Mouse (Mus musculus) myocyte (in vitro differentiated cells): ENCODE data around the gene Plcb1. TPM values are rescaled to one million over a fixed set of nuclear protein-coding genes. Genes with fewer than 3 reads are reported as not detected.

Source experiments
- H3K27me3 ChIP-seq: one replicate; pipeline ENCODE4 v1.6.1; 2011; ENCODE audit not compliant: control insufficient read depth, insufficient read depth, insufficient read length
- H3K36me3 ChIP-seq: one replicate; pipeline ENCODE4 v1.6.1; 2011; ENCODE audit not compliant: control insufficient read depth, insufficient read depth
- H3K4me2 ChIP-seq: one replicate; pipeline ENCODE4 v1.6.1; 2011; ENCODE audit warnings: low read depth, control low read depth
- H3K4me3 ChIP-seq: one replicate; pipeline ENCODE4 v1.5.1; 2011; ENCODE audit warnings: mild to moderate bottlenecking, control low read depth, moderate library complexity
- H3K79me2 ChIP-seq: one replicate; pipeline ENCODE4 v1.6.1; 2011; ENCODE audit not compliant: control insufficient read depth, insufficient read depth
- H3ac ChIP-seq: one replicate; pipeline ENCODE4 v1.6.1; 2011; ENCODE audit not compliant: control insufficient read depth, insufficient read length
- CEBPB ChIP-seq: IDR thresholded peaks from 2 replicates; pipeline ENCODE4 v1.6.1; 2011; ENCODE audit warnings: mild to moderate bottlenecking, moderate library complexity; ENCODE audit not compliant: poor library complexity, insufficient read depth, severe bottlenecking
- E2F4 ChIP-seq: IDR thresholded peaks from one replicate; pipeline ENCODE4 v1.6.1; 2011; ENCODE audit warnings: mild to moderate bottlenecking, control low read depth, moderate library complexity; ENCODE audit not compliant: insufficient read depth
- MAX ChIP-seq: IDR thresholded peaks from one replicate; pipeline ENCODE4 v1.6.1; 2011; ENCODE audit warnings: low read depth, mild to moderate bottlenecking, control low read depth
- MYOD1 ChIP-seq, 3 experiments: IDR thresholded peaks; one replicate each; pipeline ENCODE4 v1.6.1; 2011; ENCODE audit warnings: control low read depth in 2 of 3, low read depth in 2 of 3, mild to moderate bottlenecking in 2 of 3, moderate library complexity in 1 of 3; ENCODE audit not compliant: insufficient read length in 2 of 3, control insufficient read depth in 1 of 3
- MYOG ChIP-seq, 3 experiments: IDR thresholded peaks; one replicate each; pipeline ENCODE4 v1.6.1; 2011; ENCODE audit warnings: control low read depth in 2 of 3, low read depth in 2 of 3, mild to moderate bottlenecking in 2 of 3; ENCODE audit not compliant: insufficient read length in 2 of 3, control insufficient read depth in 1 of 3, insufficient read depth in 1 of 3
- POLR2A ChIP-seq: IDR thresholded peaks from one replicate; pipeline ENCODE4 v1.6.1; 2011; ENCODE audit warnings: low read depth, mild to moderate bottlenecking, control low read depth, moderate library complexity; ENCODE audit not compliant: insufficient read length
- POLR2AphosphoS2 ChIP-seq: IDR thresholded peaks from one replicate; pipeline ENCODE4 v1.6.1; 2011; ENCODE audit warnings: low read depth, control low read depth; ENCODE audit not compliant: insufficient read length
- REST ChIP-seq: IDR thresholded peaks from one replicate; pipeline ENCODE4 v1.6.1; 2011; ENCODE audit warnings: mild to moderate bottlenecking, control low read depth, moderate library complexity; ENCODE audit not compliant: insufficient read depth, insufficient read length
- SRF ChIP-seq: IDR thresholded peaks from one replicate; pipeline ENCODE4 v1.6.1; 2011; ENCODE audit warnings: low read depth; ENCODE audit not compliant: control insufficient read depth, insufficient read length
- TCF12 ChIP-seq: IDR thresholded peaks from one replicate; pipeline ENCODE4 v1.6.1; 2011; ENCODE audit warnings: mild to moderate bottlenecking, control low read depth; ENCODE audit not compliant: poor library complexity, insufficient read depth, severe bottlenecking
- TCF3 ChIP-seq: IDR thresholded peaks from one replicate; pipeline ENCODE4 v1.6.1; 2011; ENCODE audit warnings: low read depth, control low read depth; ENCODE audit not compliant: insufficient read length
- USF1 ChIP-seq: IDR thresholded peaks from one replicate; pipeline ENCODE4 v1.6.1; 2011; ENCODE audit warnings: low read depth, mild to moderate bottlenecking, control low read depth, moderate library complexity
- polyA plus RNA-seq: library from polyadenylated mRNA; unstranded; fragments of >200 nt; fragmentation: generic; extraction: Trizol; gene quantifications from one replicate; pipeline ENCODE4 v1.2.1, GENCODE M21; 2012; ENCODE audit warnings: missing spikeins

Plcb1 gene
- polyA plus RNA-seq, 1 experiment: 0.76 TPM

- TF ChIP-seq MYOG (IDR thresholded peaks at IDR 0.05; ENCODE audit: control insufficient read depth in 1 of 3, insufficient read depth in 1 of 3, insufficient read length in 2 of 3, low read depth in 2 of 3) (no peak), POLR2AphosphoS2 (no peak), MAX (no peak), POLR2A (no peak), TCF12 (no peak), SRF (no peak), TCF3 (no peak), REST (no peak), E2F4 (no peak), CEBPB (no peak), MYOD1 (IDR thresholded peaks at IDR 0.05; ENCODE audit: control insufficient read depth in 1 of 3, insufficient read length in 2 of 3, low read depth in 2 of 3) (no peak)
- Histone ChIP-seq H3K4me3 (no peak overlapping the region), H3K27me3 (no peaks in the 10 kb centered on the region)
Measured at GRCm38 (mm10) chr2:135251821-135252315, 466.0 kb downstream of the Plcb1 start.

GRCm38 (mm10) chr2:135259136-135259535 lies 473.3 kb downstream of the Plcb1 start:
- Histone ChIP-seq H3K4me2 (no peak overlapping the region), H3ac (no peak overlapping the region), H3K4me3 (no peak overlapping the region), H3K27me3 (no peaks in the 10 kb centered on the region), H3K79me2 (no peaks in the 10 kb centered on the region), H3K36me3 (no peaks in the 10 kb centered on the region)
- no peak for TF ChIP-seq SRF
- no peak for TF ChIP-seq USF1
- no peak for TF ChIP-seq MYOD1 (IDR thresholded peaks at IDR 0.05; ENCODE audit: control insufficient read depth in 1 of 3, insufficient read length in 2 of 3, low read depth in 2 of 3)
- TF ChIP-seq REST: no peak
- TF ChIP-seq TCF3: no peak
- TF ChIP-seq TCF12: no peak
- TF ChIP-seq POLR2A: no peak
- no peak for TF ChIP-seq POLR2AphosphoS2
- TF ChIP-seq MYOG (IDR thresholded peaks at IDR 0.05; ENCODE audit: control insufficient read depth in 1 of 3, insufficient read depth in 1 of 3, insufficient read length in 2 of 3, low read depth in 2 of 3): no peak
- TF ChIP-seq MAX: no peak

More at GRCm38 (mm10) chr2:135251821-135252315, 466.0 kb downstream of the Plcb1 start:
- Histone ChIP-seq H3K36me3 (no peaks in the 10 kb centered on the region), H3ac (no peak overlapping the region), H3K79me2 (no peaks in the 10 kb centered on the region), H3K4me2 (no peak overlapping the region)

GRCm38 (mm10) chr2:135263943-135264342 lies 478.1 kb downstream of the Plcb1 start:
- no peaks in the 10 kb centered on the region for H3K36me3 ChIP-seq
- no peaks in the 10 kb centered on the region for H3K27me3 ChIP-seq
- H3ac ChIP-seq: no peak overlapping the region
- no peaks in the 10 kb centered on the region for H3K79me2 ChIP-seq
- H3K4me2 ChIP-seq: no peak overlapping the region
- no peak for TF ChIP-seq REST
- no peak for TF ChIP-seq MYOG (IDR thresholded peaks at IDR 0.05; ENCODE audit: control insufficient read depth in 1 of 3, insufficient read depth in 1 of 3, insufficient read length in 2 of 3, low read depth in 2 of 3)
- TF ChIP-seq E2F4: no peak
- TF ChIP-seq USF1: no peak
- TF ChIP-seq MYOD1 (IDR thresholded peaks at IDR 0.05; ENCODE audit: control insufficient read depth in 1 of 3, insufficient read length in 2 of 3, low read depth in 2 of 3): no peak
- no peak for TF ChIP-seq TCF12
- no peak for TF ChIP-seq POLR2A
- TF ChIP-seq TCF3: no peak
- TF ChIP-seq SRF: no peak
- TF ChIP-seq MAX: no peak
- no peak for TF ChIP-seq CEBPB
- TF ChIP-seq POLR2AphosphoS2: no peak
- no peak overlapping the region for H3K4me3 ChIP-seq

- Histone ChIP-seq H3ac (no peak overlapping the region), H3K4me3 (no peak overlapping the region), H3K27me3 (no peaks in the 10 kb centered on the region), H3K4me2 (no peak overlapping the region), H3K79me2 (no peaks in the 10 kb centered on the region), H3K36me3 (no peaks in the 10 kb centered on the region)
- TF ChIP-seq MYOD1 (IDR thresholded peaks at IDR 0.05; ENCODE audit: control insufficient read depth in 1 of 3, insufficient read length in 2 of 3, low read depth in 2 of 3): no peak
- no peak for TF ChIP-seq MAX
- TF ChIP-seq MYOG (IDR thresholded peaks at IDR 0.05; ENCODE audit: control insufficient read depth in 1 of 3, insufficient read depth in 1 of 3, insufficient read length in 2 of 3, low read depth in 2 of 3): no peak
- TF ChIP-seq POLR2AphosphoS2: no peak
- TF ChIP-seq USF1: no peak
- no peak for TF ChIP-seq TCF3
- no peak for TF ChIP-seq TCF12
- no peak for TF ChIP-seq REST
Measured at GRCm38 (mm10) chr2:135274949-135275348, 489.1 kb downstream of the Plcb1 start.

GRCm38 (mm10) chr2:135278506-135278905 lies 492.6 kb downstream of the Plcb1 start:
- TF ChIP-seq POLR2A: no peak
- peak in 2 of 3 experiments; percentile 2 to 38 for TF ChIP-seq MYOD1 (IDR thresholded peaks at IDR 0.05; ENCODE audit: control insufficient read depth in 1 of 3, insufficient read length in 2 of 3, low read depth in 2 of 3)
- Histone ChIP-seq H3K36me3 (no peaks in the 10 kb centered on the region), H3K79me2 (no peaks in the 10 kb centered on the region)

More at GRCm38 (mm10) chr2:135278506-135278905, 492.6 kb downstream of the Plcb1 start:
- no peaks in the 10 kb centered on the region for H3K27me3 ChIP-seq
- no peak overlapping the region for H3K4me2 ChIP-seq
- H3K4me3 ChIP-seq: no peak overlapping the region
- H3ac ChIP-seq: no peak overlapping the region
